Mouse (Mus musculus): Measurements from ENCODE around the gene Xrcc1. TPM values are rescaled to one million over a fixed set of nuclear protein-coding genes. Genes with fewer than 3 reads are reported as not detected.

Gene Xrcc1
- polyA plus RNA-seq (2014; fragmentation: Nextera tagmentation; extraction: Ambion mirVana): 65.1 and 66.6 TPM in 2 replicates

- no peaks in the 10 kb centered on the region for H3K27me3 ChIP-seq (replicated peaks; ENCODE audit: control insufficient read depth, insufficient read depth, low read length)
- peak within 1 kb of the TSS; percentile 81 for H3K4me3 ChIP-seq (ENCODE audit: low read depth, low read length)
- no peaks in the 10 kb centered on the region for H3K9me3 ChIP-seq (replicated peaks; ENCODE audit: control insufficient read depth, low read length)
- peak within 1 kb of the TSS; percentile 56 for H3K4me2 ChIP-seq (ENCODE audit: low read length)
- peak within 1 kb of the TSS; percentile 79 for H3K9ac ChIP-seq (ENCODE audit: low read length)
- DNase-seq (ENCODE audit: low spot score) (no peak), ATAC-seq (peak; percentile 13)
- H3K36me3 ChIP-seq (ENCODE audit: control insufficient read depth, insufficient read depth, low read length): peaks cover 9% of the 10 kb centered on the region; the same call in 1 of the 2 replicates
- H3K27ac ChIP-seq (ENCODE audit: low read depth, low read length): peak within 1 kb of the TSS; percentile 52
- peaks cover 8% of the 10 kb centered on the region for H3K4me1 ChIP-seq (ENCODE audit: control insufficient read depth, insufficient read depth, low read length)
- 33% methylated on average over 13 of the region's 13 CpGs for WGBS
These were observed at the start of gene Xrcc1, which contains the start of gene Pinlyp for GRCm38 (mm10) chr7:24546068-24546614. Gene Xrcc1, plus strand, starts transcription at chr7:24546289. Gene Pinlyp, minus strand, starts transcription at chr7:24546118.

GRCm38 (mm10) chr7:24499856-24500577 is 46.1 kb upstream of the Xrcc1 start:
- ATAC-seq (no peak), DNase-seq (ENCODE audit: low spot score) (no peak)
- 26% methylated on average over 43 of the region's 43 CpGs for WGBS
- H3K9me3 ChIP-seq (replicated peaks; ENCODE audit: control insufficient read depth, low read length): no peaks in the 10 kb centered on the region
- no peak overlapping the region for H3K9ac ChIP-seq (ENCODE audit: low read length)
- no peaks in the 10 kb centered on the region for H3K27me3 ChIP-seq (replicated peaks; ENCODE audit: control insufficient read depth, insufficient read depth, low read length)
- H3K27ac ChIP-seq (ENCODE audit: low read depth, low read length): no peak overlapping the region
- no peak overlapping the region for H3K4me2 ChIP-seq (ENCODE audit: low read length)
- H3K4me1 ChIP-seq (ENCODE audit: control insufficient read depth, insufficient read depth, low read length): peaks cover 9% of the 10 kb centered on the region
- H3K36me3 ChIP-seq (ENCODE audit: control insufficient read depth, insufficient read depth, low read length): peaks cover 48% of the 10 kb centered on the region
- no peak overlapping the region for H3K4me3 ChIP-seq (ENCODE audit: low read depth, low read length)

GRCm38 (mm10) chr7:24500929-24501328 is 45.2 kb upstream of the Xrcc1 start:
- 37% methylated on average over 7 of the region's 7 CpGs for WGBS
- Histone ChIP-seq H3K27ac (ENCODE audit: low read depth, low read length) (no peak overlapping the region), H3K9me3 (replicated peaks; ENCODE audit: control insufficient read depth, low read length) (no peaks in the 10 kb centered on the region), H3K27me3 (replicated peaks; ENCODE audit: control insufficient read depth, insufficient read depth, low read length) (no peaks in the 10 kb centered on the region), H3K4me3 (ENCODE audit: low read depth, low read length) (no peak overlapping the region), H3K36me3 (ENCODE audit: control insufficient read depth, insufficient read depth, low read length) (peaks cover 48% of the 10 kb centered on the region), H3K9ac (ENCODE audit: low read length) (no peak overlapping the region), H3K4me1 (ENCODE audit: control insufficient read depth, insufficient read depth, low read length) (peaks cover 18% of the 10 kb centered on the region), H3K4me2 (ENCODE audit: low read length) (no peak overlapping the region)
- DNase-seq (ENCODE audit: low spot score) (peak; percentile 29), ATAC-seq (no peak)

GRCm38 (mm10) chr7:24501492-24501891 is 44.6 kb upstream of the Xrcc1 start:
- ATAC-seq (no peak), DNase-seq (ENCODE audit: low spot score) (no peak)
- Histone ChIP-seq H3K36me3 (ENCODE audit: control insufficient read depth, insufficient read depth, low read length) (peaks cover 48% of the 10 kb centered on the region), H3K27me3 (replicated peaks; ENCODE audit: control insufficient read depth, insufficient read depth, low read length) (no peaks in the 10 kb centered on the region), H3K4me2 (ENCODE audit: low read length) (no peak overlapping the region), H3K9ac (ENCODE audit: low read length) (no peak overlapping the region), H3K27ac (ENCODE audit: low read depth, low read length) (no peak overlapping the region), H3K4me1 (ENCODE audit: control insufficient read depth, insufficient read depth, low read length) (peaks cover 21% of the 10 kb centered on the region), H3K4me3 (ENCODE audit: low read depth, low read length) (no peak overlapping the region), H3K9me3 (replicated peaks; ENCODE audit: control insufficient read depth, low read length) (no peaks in the 10 kb centered on the region)
- 58% methylated on average over 21 of the region's 21 CpGs for WGBS

GRCm38 (mm10) chr7:24504004-24504403 is 42.1 kb upstream of the Xrcc1 start:
- Histone ChIP-seq H3K27ac (ENCODE audit: low read depth, low read length) (no peak overlapping the region), H3K4me1 (ENCODE audit: control insufficient read depth, insufficient read depth, low read length) (peaks cover 28% of the 10 kb centered on the region), H3K9me3 (replicated peaks; ENCODE audit: control insufficient read depth, low read length) (no peaks in the 10 kb centered on the region), H3K9ac (ENCODE audit: low read length) (peak overlapping the region; percentile 29; the same call in 1 of the 2 replicates), H3K4me3 (ENCODE audit: low read depth, low read length) (no peak overlapping the region), H3K27me3 (replicated peaks; ENCODE audit: control insufficient read depth, insufficient read depth, low read length) (no peaks in the 10 kb centered on the region), H3K4me2 (ENCODE audit: low read length) (no peak overlapping the region), H3K36me3 (ENCODE audit: control insufficient read depth, insufficient read depth, low read length) (peaks cover 46% of the 10 kb centered on the region)
- WGBS: 23% methylated on average over 10 of the region's 10 CpGs
- DNase-seq (ENCODE audit: low spot score): no peak
- ATAC-seq: no peak

- Histone ChIP-seq H3K4me3 (ENCODE audit: low read depth, low read length) (0 out of 2 replicates have a peak overlapping the region, but pooled peaks have one; percentile 61), H3K9me3 (replicated peaks; ENCODE audit: control insufficient read depth, low read length) (no peaks in the 10 kb centered on the region), H3K27me3 (replicated peaks; ENCODE audit: control insufficient read depth, insufficient read depth, low read length) (no peaks in the 10 kb centered on the region), H3K27ac (ENCODE audit: low read depth, low read length) (peak overlapping the region; percentile 100; the same call in 1 of the 2 replicates), H3K4me1 (ENCODE audit: control insufficient read depth, insufficient read depth, low read length) (peaks cover 28% of the 10 kb centered on the region), H3K4me2 (ENCODE audit: low read length) (peak overlapping the region; percentile 71; the same call in 1 of the 2 replicates), H3K36me3 (ENCODE audit: control insufficient read depth, insufficient read depth, low read length) (peaks cover 37% of the 10 kb centered on the region), H3K9ac (ENCODE audit: low read length) (peak overlapping the region; percentile 93; the same call in 1 of the 2 replicates)
- ATAC-seq (no peak), DNase-seq (ENCODE audit: low spot score) (no peak)
- 35% methylated on average over 4 of the region's 4 CpGs for WGBS
These were observed 41.2 kb upstream of the Xrcc1 start for GRCm38 (mm10) chr7:24504868-24505267.

- H3K4me2 ChIP-seq (ENCODE audit: low read length): peak overlapping the region; percentile 71
- WGBS: 5% methylated on average over 15 of the region's 15 CpGs
- H3K4me1 ChIP-seq (ENCODE audit: control insufficient read depth, insufficient read depth, low read length): peaks cover 28% of the 10 kb centered on the region
- H3K27me3 ChIP-seq (replicated peaks; ENCODE audit: control insufficient read depth, insufficient read depth, low read length): no peaks in the 10 kb centered on the region
- ATAC-seq (no peak), DNase-seq (ENCODE audit: low spot score) (peak; percentile 60)
- peak overlapping the region; percentile 100 for H3K27ac ChIP-seq (ENCODE audit: low read depth, low read length)
- H3K9me3 ChIP-seq (replicated peaks; ENCODE audit: control insufficient read depth, low read length): no peaks in the 10 kb centered on the region
- peak overlapping the region; percentile 61 for H3K4me3 ChIP-seq (ENCODE audit: low read depth, low read length)
- H3K36me3 ChIP-seq (ENCODE audit: control insufficient read depth, insufficient read depth, low read length): peaks cover 35% of the 10 kb centered on the region
- peak overlapping the region; percentile 93; the same call in 1 of the 2 replicates for H3K9ac ChIP-seq (ENCODE audit: low read length)
These were observed 40.5 kb upstream of the Xrcc1 start for GRCm38 (mm10) chr7:24505447-24506064.

- Histone ChIP-seq H3K27ac (ENCODE audit: low read depth, low read length) (peak overlapping the region; percentile 100), H3K4me3 (ENCODE audit: low read depth, low read length) (peak overlapping the region; percentile 61), H3K27me3 (replicated peaks; ENCODE audit: control insufficient read depth, insufficient read depth, low read length) (no peaks in the 10 kb centered on the region), H3K9ac (ENCODE audit: low read length) (peak overlapping the region; percentile 93), H3K36me3 (ENCODE audit: control insufficient read depth, insufficient read depth, low read length) (peaks cover 35% of the 10 kb centered on the region), H3K4me1 (ENCODE audit: control insufficient read depth, insufficient read depth, low read length) (peaks cover 28% of the 10 kb centered on the region), H3K4me2 (ENCODE audit: low read length) (peak overlapping the region; percentile 71), H3K9me3 (replicated peaks; ENCODE audit: control insufficient read depth, low read length) (no peaks in the 10 kb centered on the region)
- DNase-seq (ENCODE audit: low spot score) (no peak), ATAC-seq (no peak)
- WGBS: 5% methylated on average over 3 of the region's 3 CpGs
These were observed 40.0 kb upstream of the Xrcc1 start for GRCm38 (mm10) chr7:24506065-24506459.

All from forebrain, embryonic 14.5 days (tissue).